Mouse (Mus musculus) midbrain, embryonic 12.5 days (tissue): Measurements from ENCODE around the gene Gnai2. TPM values are rescaled to one million over a fixed set of nuclear protein-coding genes. Genes with fewer than 3 reads are reported as not detected.

Experiments
- ATAC-seq: fragments of 200-750 bp; cut with Nextera tagmentation; 2 replicates; pipeline ENCODE4 v1.8.0; 2017; ENCODE audit warnings: low read depth, moderate TSS enrichment, moderate library complexity; ENCODE audit not compliant: low FRiP score
- H3K27ac ChIP-seq: fragments of 300-500 bp; sonication (generic); replicated peaks from 2 replicates; pipeline ENCODE4 v1.5.1; 2016; ENCODE audit warnings: mild to moderate bottlenecking
- H3K27me3 ChIP-seq: fragments of 300-500 bp; sonication (generic); 2 replicates; pipeline ENCODE4 v1.6.1; 2016; ENCODE audit warnings: mild to moderate bottlenecking
- H3K36me3 ChIP-seq: fragments of 300-500 bp; sonication (generic); 2 replicates; pipeline ENCODE4 v1.6.1; 2016
- H3K4me1 ChIP-seq: fragments of 300-500 bp; sonication (generic); 2 replicates; pipeline ENCODE4 v1.6.1; 2016
- H3K4me2 ChIP-seq: fragments of 300-500 bp; sonication (generic); replicated peaks from 2 replicates; pipeline ENCODE4 v1.6.1; 2016; ENCODE audit warnings: mild to moderate bottlenecking, moderate library complexity
- H3K4me3 ChIP-seq: fragments of 300-500 bp; sonication (generic); 2 replicates; pipeline ENCODE4 v1.5.1; 2016; ENCODE audit warnings: mild to moderate bottlenecking
- H3K9ac ChIP-seq: fragments of 300-500 bp; sonication (generic); replicated peaks from 2 replicates; pipeline ENCODE4 v1.6.1; 2016; ENCODE audit warnings: mild to moderate bottlenecking, moderate library complexity
- H3K9me3 ChIP-seq: fragments of 300-500 bp; sonication (generic); 2 replicates; pipeline ENCODE4 v1.6.1; 2016; ENCODE audit warnings: mild to moderate bottlenecking
- WGBS: fragments of 180-500 bp; shearing (Covaris S2); methylation state at CpG from one replicate; pipeline ENCODE4 v1.1.7; 2016; 5-methylcytosine and 5-hydroxymethylcytosine counted together
- polyA plus RNA-seq: library from polyadenylated mRNA; unstranded; fragments of >200 nt; fragmentation: Nextera tagmentation; extraction: Ambion mirVana; gene quantifications from 2 replicates; pipeline ENCODE4 v1.2.1, GENCODE M21; 2016

Gene Gnai2
- polyA plus RNA-seq, 1 experiment from 2014 or later: 641 TPM

DNA sequence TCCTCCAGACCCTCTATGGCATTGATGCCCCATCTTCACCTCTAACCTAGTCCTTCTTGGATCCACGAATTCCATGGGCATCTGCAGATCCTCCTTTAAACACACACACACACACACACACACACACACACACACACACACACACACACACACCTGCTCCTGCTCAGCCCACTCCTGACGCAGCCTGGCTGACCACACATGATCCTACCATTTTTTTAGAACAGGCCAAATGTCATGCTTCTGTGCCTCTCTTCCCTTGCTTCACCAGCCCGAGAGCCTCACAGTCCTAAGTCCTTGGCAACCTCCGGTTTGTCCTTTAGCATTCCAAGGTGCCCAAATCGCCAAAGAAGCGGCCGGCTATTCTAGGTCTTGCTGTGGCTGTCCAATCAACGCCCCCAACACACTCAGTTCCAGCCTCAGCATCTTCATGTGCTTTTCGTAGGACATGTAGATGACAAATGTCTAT is 34.3 kb upstream of the Gnai2 start, which contains the start of gene Slc38a3:
Gene Slc38a3, minus strand, starts transcription at position 51 of the 466 bp plus-strand sequence.
- H3K36me3 ChIP-seq: no peaks in the 10 kb centered on the region
- H3K4me1 ChIP-seq: peaks cover 26% of the 10 kb centered on the region
- 80% methylated on average over 9 of the region's 9 CpGs for whole genome bisulfite sequencing
- no peak within 1 kb of the TSS for H3K4me3 ChIP-seq
- H3K9me3 ChIP-seq: no peaks in the 10 kb centered on the region
- no peak for ATAC-seq
- no peak within 1 kb of the TSS for H3K4me2 ChIP-seq
- H3K27ac ChIP-seq: no peak within 1 kb of the TSS
- H3K9ac ChIP-seq: no peak within 1 kb of the TSS
- H3K27me3 ChIP-seq: peaks cover 48% of the 10 kb centered on the region

DNA sequence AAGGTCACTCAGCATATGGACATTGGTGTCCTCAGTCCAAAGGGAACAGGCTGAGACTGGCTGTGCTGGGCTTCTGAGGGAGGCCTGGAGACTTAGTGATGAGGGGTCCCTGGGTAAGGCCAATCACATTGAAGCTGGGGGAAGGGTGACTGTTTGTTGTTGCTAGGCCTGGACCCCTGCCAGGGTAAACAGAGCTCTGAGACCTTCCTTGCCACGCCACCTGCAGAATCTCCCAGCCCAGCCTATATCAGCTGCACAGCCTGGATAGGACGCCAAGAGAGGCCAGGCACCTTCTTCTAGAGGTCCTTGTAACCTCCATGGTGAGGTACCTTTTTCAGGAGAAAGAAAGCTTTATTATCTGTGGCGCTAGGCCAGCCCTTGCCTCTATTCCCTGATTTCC is 33.7 kb upstream of the Gnai2 start:
- no peak for ATAC-seq
- no peaks in the 10 kb centered on the region for H3K9me3 ChIP-seq
- H3K4me1 ChIP-seq: peaks cover 26% of the 10 kb centered on the region
- H3K4me3 ChIP-seq: no peak overlapping the region
- no peak overlapping the region for H3K4me2 ChIP-seq
- WGBS: 66% methylated on average over 3 of the region's 3 CpGs
- H3K27me3 ChIP-seq: peaks cover 42% of the 10 kb centered on the region
- no peak overlapping the region for H3K9ac ChIP-seq
- no peak overlapping the region for H3K27ac ChIP-seq
- H3K36me3 ChIP-seq: no peaks in the 10 kb centered on the region

DNA sequence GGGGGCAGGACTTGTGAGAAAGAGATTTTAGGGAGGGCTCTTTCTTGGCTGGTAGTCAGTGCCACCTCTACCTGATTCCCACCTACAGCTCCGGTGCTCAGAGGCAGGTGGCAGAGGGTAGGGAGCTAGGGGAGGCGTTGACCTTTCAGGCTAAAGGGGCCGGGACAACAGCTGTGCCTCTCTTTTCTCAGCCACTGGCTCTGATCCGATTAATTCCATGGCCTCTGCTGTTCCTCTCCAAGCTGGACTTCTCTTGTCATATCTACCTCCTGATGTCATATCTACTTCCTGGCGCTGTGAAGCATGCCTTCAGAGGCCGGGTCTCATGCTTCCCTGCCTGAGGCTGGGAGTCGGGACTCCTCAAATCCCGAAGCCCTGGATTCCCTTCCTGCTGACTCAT is 32.8 kb upstream of the Gnai2 start:
- H3K9ac ChIP-seq: 0 out of 2 replicates have a peak overlapping the region, but pooled peaks have one; percentile 21
- no peaks in the 10 kb centered on the region for H3K36me3 ChIP-seq
- WGBS: 20% methylated on average over 8 of the region's 8 CpGs
- ATAC-seq: 0 out of 2 replicates have a peak, but pooled peaks have one; percentile 5
- peaks cover 39% of the 10 kb centered on the region for H3K27me3 ChIP-seq
- no peak overlapping the region for H3K4me3 ChIP-seq
- no peak overlapping the region for H3K27ac ChIP-seq
- H3K4me2 ChIP-seq: peak overlapping the region; percentile 83
- H3K9me3 ChIP-seq: no peaks in the 10 kb centered on the region
- H3K4me1 ChIP-seq: peaks cover 34% of the 10 kb centered on the region

DNA sequence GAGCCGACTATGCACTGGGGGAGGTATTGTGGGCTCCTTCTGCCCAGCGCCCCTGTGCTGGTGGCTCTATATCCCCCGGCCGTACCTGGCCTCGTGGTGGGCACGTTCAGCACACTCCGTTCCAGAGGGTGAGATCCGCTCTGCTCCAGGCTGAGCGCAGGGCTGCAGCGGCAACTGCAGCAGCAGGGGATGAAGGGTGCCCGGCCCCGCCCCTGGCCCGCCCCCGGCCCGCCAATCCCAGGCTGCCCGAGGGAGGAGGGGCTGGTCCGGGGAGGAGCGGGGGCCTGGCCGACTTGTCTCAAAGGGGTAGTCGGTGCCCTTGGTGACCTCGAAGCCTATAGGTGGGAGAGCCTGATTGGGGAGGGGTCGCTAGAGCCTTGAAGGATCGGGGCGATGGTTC is 32.1 kb upstream of the Gnai2 start:
- Histone ChIP-seq H3K9me3 (no peaks in the 10 kb centered on the region), H3K4me1 (peaks cover 34% of the 10 kb centered on the region), H3K4me3 (peak overlapping the region; percentile 44), H3K27ac (no peak overlapping the region), H3K4me2 (peak overlapping the region; percentile 83), H3K9ac (peak overlapping the region; percentile 62), H3K36me3 (no peaks in the 10 kb centered on the region), H3K27me3 (peaks cover 39% of the 10 kb centered on the region)
- ATAC-seq: peak; percentile 89
- 0% methylated on average over 24 of the region's 24 CpGs for WGBS

DNA sequence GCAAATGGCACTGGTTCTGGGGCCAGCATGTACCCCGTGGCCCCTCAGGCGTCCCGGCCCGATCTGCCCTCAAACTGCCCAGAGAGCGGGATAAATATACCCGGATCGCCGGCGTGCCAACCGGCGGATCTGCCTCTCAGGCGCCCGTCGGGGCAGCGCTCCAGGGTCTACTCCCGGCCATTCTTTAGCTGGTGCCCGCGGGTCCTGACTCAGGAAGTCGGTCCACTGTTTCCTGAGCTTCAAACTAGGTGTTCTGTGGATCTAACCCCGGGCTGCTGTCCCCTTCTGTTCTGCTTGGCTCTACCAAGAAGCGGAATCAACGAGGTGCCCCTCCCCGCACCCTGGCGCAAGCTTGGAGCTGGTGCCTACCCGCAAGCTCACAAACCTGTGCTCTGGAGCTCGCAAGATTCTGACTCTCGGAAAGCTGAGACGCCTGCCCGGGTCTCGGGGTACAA is 31.6 kb upstream of the Gnai2 start:
- no peak for ATAC-seq
- H3K4me1 ChIP-seq: peaks cover 34% of the 10 kb centered on the region
- H3K36me3 ChIP-seq: no peaks in the 10 kb centered on the region
- H3K27me3 ChIP-seq: peaks cover 39% of the 10 kb centered on the region
- peak overlapping the region; percentile 83 for H3K4me2 ChIP-seq
- peak overlapping the region; percentile 44 for H3K4me3 ChIP-seq
- peak overlapping the region; percentile 62 for H3K9ac ChIP-seq
- no peaks in the 10 kb centered on the region for H3K9me3 ChIP-seq
- no peak overlapping the region for H3K27ac ChIP-seq
- WGBS: under 1% methylated on average over 30 of the region's 30 CpGs

DNA sequence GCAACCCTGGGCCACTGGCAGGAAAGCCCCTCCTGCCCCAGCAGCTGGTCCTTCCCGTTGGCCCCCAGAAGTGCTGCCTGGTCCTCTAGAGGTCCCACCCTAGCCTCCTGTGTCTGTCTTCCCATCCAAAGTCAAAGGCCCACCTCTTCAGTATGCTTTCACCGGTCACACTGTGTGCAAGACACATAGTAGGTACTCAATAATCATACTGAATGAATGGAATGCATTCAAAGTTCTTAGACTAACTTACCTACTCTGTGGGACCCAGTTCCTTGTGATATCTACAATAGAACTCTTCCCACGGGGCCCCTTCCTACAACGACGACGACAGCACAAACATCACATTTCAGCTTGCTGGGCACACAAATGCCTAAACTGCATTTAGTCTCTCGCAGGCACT is 30.1 kb upstream of the Gnai2 start:
- Histone ChIP-seq H3K4me2 (no peak overlapping the region), H3K36me3 (no peaks in the 10 kb centered on the region), H3K9ac (no peak overlapping the region), H3K27ac (no peak overlapping the region), H3K4me1 (peaks cover 34% of the 10 kb centered on the region), H3K27me3 (peaks cover 39% of the 10 kb centered on the region), H3K9me3 (no peaks in the 10 kb centered on the region), H3K4me3 (no peak overlapping the region)
- ATAC-seq: no peak
- 85% methylated on average over 7 of the region's 7 CpGs for WGBS

DNA sequence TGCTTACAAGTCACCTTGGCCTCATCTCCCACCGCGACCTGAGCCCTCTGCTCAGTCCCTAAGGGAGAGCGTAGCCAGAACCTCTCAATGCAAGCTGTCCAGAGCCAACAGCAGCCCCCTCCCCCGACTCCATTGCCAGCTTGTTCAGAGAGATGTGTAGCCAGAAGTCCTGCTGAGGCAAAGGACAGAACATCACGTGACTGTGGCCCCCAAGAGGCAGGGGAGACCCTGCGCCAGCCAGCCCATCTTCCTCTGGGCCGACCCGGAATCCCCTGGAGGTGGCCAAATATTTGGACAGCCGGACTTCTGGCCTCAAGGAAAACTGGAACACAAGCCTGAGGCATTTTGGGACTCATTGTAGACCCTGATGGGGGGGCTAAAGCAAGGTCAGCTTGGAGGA is 28.4 kb upstream of the Gnai2 start:
- Histone ChIP-seq H3K27ac (0 out of 2 replicates have a peak overlapping the region, but pooled peaks have one; percentile 44), H3K36me3 (no peaks in the 10 kb centered on the region), H3K4me1 (peaks cover 38% of the 10 kb centered on the region), H3K9me3 (no peaks in the 10 kb centered on the region), H3K4me3 (no peak overlapping the region), H3K9ac (no peak overlapping the region), H3K27me3 (peaks cover 32% of the 10 kb centered on the region), H3K4me2 (no peak overlapping the region)
- no peak for ATAC-seq
- 42% methylated on average over 9 of the region's 9 CpGs for WGBS

DNA sequence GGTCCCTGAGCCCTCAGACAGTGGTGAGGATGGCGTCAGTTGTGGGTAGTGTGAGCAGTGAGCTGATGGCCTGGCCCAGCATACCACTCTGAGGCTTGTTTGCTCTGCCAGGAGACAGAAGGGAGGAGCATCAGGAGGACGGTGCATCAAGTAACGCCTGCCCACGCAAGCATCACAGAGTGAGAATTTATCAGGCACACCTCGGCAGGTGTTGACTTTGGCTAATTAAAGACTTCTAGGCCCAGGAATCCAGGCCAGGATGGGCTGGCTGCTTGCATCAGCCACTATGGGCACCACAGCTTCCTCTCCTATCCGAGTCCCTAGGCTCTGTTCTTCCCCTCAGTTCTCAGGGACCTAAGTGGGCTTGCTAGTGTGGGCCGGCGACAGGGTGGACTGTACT is 27.2 kb upstream of the Gnai2 start:
- no peak overlapping the region for H3K4me3 ChIP-seq
- peaks cover 28% of the 10 kb centered on the region for H3K4me1 ChIP-seq
- no peak overlapping the region for H3K9ac ChIP-seq
- peaks cover 24% of the 10 kb centered on the region for H3K27me3 ChIP-seq
- WGBS: 82% methylated on average over 8 of the region's 8 CpGs
- H3K36me3 ChIP-seq: no peaks in the 10 kb centered on the region
- no peak overlapping the region for H3K4me2 ChIP-seq
- H3K9me3 ChIP-seq: no peaks in the 10 kb centered on the region
- ATAC-seq: no peak
- no peak overlapping the region for H3K27ac ChIP-seq

DNA sequence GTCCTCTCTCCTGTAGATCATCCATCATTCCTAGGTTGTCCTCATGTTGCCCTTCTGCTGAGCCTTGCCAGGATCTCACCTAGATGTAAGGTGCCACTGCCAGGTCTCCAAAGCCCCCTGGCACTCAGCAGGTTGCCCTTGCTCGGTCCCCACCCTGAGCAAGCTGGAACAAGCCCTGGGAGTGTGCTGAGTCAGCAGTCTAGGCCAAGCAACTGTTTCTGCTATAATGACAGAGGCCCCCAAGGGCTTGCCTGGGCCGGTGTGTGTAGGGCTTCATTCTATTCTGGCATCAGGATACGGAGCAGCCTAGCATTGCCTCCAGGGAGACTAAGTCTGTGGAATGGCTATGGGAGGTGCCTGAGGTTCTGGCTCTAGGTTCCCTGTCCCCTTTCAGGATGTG is 25.6 kb upstream of the Gnai2 start:
- no peak overlapping the region for H3K27ac ChIP-seq
- no peak overlapping the region for H3K4me3 ChIP-seq
- no peaks in the 10 kb centered on the region for H3K36me3 ChIP-seq
- WGBS: 82% methylated on average over 3 of the region's 3 CpGs
- peaks cover 10% of the 10 kb centered on the region for H3K27me3 ChIP-seq
- H3K9ac ChIP-seq: no peak overlapping the region
- ATAC-seq: no peak
- no peaks in the 10 kb centered on the region for H3K9me3 ChIP-seq
- H3K4me2 ChIP-seq: no peak overlapping the region
- peaks cover 15% of the 10 kb centered on the region for H3K4me1 ChIP-seq

DNA sequence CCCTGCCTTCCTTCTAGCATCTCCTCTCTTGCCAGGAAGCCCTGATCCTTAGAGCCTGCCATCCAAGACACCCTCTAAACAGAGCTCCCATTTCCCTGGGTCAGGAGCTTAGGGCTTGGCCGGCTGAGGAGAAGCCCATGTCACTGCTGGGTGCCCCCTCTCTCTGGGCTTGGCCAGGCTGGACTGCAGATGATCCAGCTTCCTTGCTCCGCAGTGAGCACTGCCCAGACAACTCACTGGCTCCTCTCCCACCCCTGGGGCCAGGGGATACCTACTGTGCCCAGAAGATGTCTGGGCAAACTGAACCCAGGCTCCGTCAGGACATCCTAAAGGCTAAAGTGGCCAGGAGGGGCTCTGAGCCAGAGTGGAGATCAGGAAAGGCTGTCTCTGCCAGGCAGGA is 24.8 kb upstream of the Gnai2 start:
- Histone ChIP-seq H3K4me3 (no peak overlapping the region), H3K4me2 (no peak overlapping the region), H3K4me1 (peaks cover 15% of the 10 kb centered on the region), H3K27me3 (peaks cover 2% of the 10 kb centered on the region), H3K27ac (no peak overlapping the region), H3K9ac (no peak overlapping the region), H3K9me3 (no peaks in the 10 kb centered on the region), H3K36me3 (no peaks in the 10 kb centered on the region)
- 84% methylated on average over 3 of the region's 3 CpGs for WGBS
- ATAC-seq: no peak

DNA sequence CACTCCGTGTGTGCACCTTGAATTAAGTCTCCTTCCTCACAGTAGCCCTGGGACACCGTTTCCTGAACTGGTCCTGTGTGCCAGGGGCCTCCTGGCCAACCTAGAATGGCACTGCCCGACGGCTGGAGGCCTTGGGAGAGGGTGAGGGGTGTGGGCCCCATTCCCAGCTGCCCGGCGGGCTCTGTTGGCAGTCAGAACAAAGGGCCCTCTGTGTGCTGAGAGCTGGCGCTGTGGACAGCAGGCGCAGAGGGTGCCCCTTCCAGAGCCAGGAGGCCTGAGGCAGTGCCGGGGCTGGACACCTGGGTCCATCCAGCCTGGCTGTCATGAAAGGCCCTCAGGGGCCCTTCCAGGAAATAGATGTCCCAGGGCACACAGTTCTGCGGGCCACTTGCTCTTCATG is 24.4 kb upstream of the Gnai2 start:
- peaks cover 15% of the 10 kb centered on the region for H3K4me1 ChIP-seq
- H3K27ac ChIP-seq: no peak overlapping the region
- no peaks in the 10 kb centered on the region for H3K36me3 ChIP-seq
- no peaks in the 10 kb centered on the region for H3K27me3 ChIP-seq
- WGBS: 86% methylated on average over 10 of the region's 10 CpGs
- ATAC-seq: no peak
- H3K9ac ChIP-seq: no peak overlapping the region
- H3K9me3 ChIP-seq: no peaks in the 10 kb centered on the region
- no peak overlapping the region for H3K4me2 ChIP-seq
- no peak overlapping the region for H3K4me3 ChIP-seq

DNA sequence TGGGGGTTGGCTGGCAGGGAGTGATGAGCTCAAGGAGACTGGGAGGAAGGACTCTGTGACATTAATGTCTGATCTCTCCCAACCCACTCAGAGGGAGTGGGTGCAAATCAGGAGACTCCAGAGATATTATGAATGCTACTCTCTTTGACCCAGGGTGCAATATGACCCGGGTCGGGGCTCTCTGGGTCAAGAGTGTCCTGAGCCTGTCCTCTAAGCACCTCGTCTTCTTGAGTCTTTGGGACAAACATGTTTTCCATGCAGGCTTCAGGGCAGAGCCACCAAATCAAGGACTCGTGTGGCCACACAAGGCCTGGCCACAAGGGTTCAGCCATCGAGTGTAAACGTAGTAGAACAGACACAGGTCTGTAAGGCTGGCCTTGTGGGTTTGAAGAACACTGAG is 22.9 kb upstream of the Gnai2 start:
- H3K27me3 ChIP-seq: no peaks in the 10 kb centered on the region
- WGBS: 93% methylated on average over 6 of the region's 6 CpGs
- no peak for ATAC-seq

DNA sequence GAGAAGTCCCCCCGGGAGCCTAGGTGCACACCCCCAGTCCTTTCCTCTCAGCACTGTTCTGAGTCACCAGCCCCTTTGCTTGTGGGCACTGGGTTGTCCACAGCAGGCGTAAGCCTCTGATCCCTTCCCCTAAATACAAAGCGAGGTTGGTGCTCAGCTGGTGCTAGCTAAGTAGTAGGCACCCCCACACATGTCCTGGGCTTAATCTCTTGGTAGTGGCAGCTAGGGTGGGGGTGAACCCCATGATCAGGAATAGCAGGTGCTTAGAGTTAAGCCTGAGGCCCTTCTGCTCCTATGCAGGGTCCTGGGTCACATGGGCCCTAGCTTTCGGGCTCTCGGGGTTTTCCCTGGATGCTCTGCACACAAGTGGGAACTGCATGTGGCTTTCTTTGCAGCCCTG is 22.0 kb upstream of the Gnai2 start:
- no peak overlapping the region for H3K4me2 ChIP-seq
- ATAC-seq: no peak
- 81% methylated on average over 5 of the region's 5 CpGs for WGBS
- no peaks in the 10 kb centered on the region for H3K9me3 ChIP-seq
- H3K27me3 ChIP-seq: no peaks in the 10 kb centered on the region
- H3K4me1 ChIP-seq: peaks cover 7% of the 10 kb centered on the region; the same call in 1 of the 2 replicates
- no peak overlapping the region for H3K9ac ChIP-seq
- no peak overlapping the region for H3K4me3 ChIP-seq
- H3K36me3 ChIP-seq: no peaks in the 10 kb centered on the region
- no peak overlapping the region for H3K27ac ChIP-seq

More for the DNA sequence above, 22.9 kb upstream of the Gnai2 start:
- H3K4me1 ChIP-seq: peaks cover 7% of the 10 kb centered on the region; the same call in 1 of the 2 replicates
- H3K4me2 ChIP-seq: no peak overlapping the region
- no peak overlapping the region for H3K9ac ChIP-seq
- H3K36me3 ChIP-seq: no peaks in the 10 kb centered on the region
- H3K27ac ChIP-seq: no peak overlapping the region
- H3K9me3 ChIP-seq: no peaks in the 10 kb centered on the region
- no peak overlapping the region for H3K4me3 ChIP-seq
